Mouse (Mus musculus) testis, adult 2 months (tissue): Measurements from ENCODE around the gene Ms4a15.

ENCODE experiments used
- CTCF ChIP-seq: fragments of 200-500 bp; IDR thresholded peaks from 2 replicates; pipeline ENCODE4 v1.5.1; 2012; ENCODE audit warnings: low read depth, mild to moderate bottlenecking, inconsistent platforms, low read length, moderate library complexity; ENCODE audit not compliant: control insufficient read depth, insufficient read depth, insufficient replicate concordance
- POLR2A ChIP-seq: fragments of 200-500 bp; IDR thresholded peaks from 2 replicates; pipeline ENCODE4 v1.6.1; 2012; ENCODE audit warnings: low read depth, mild to moderate bottlenecking, inconsistent platforms, low read length, moderate library complexity; ENCODE audit not compliant: control insufficient read depth

GRCm38 (mm10) chr19:10952021-10952939, 40.8 kb downstream of the Ms4a15 start:
- TF ChIP-seq POLR2A = no peak
- no peak for TF ChIP-seq CTCF
